Mouse (Mus musculus) midbrain, embryonic 15.5 days (tissue): ENCODE results near the gene Slf2. TPM values are rescaled to one million over a fixed set of nuclear protein-coding genes. Genes with fewer than 3 reads are reported as not detected.
A peak's percentile ranks its signal among the peaks of the same experiment; 100 is the strongest.

ENCODE experiments used
- ATAC-seq: fragments of 200-750 bp; cut with Nextera tagmentation; replicated peaks from 2 replicates; pipeline ENCODE4 v1.8.0; 2017; ENCODE audit warnings: moderate TSS enrichment
- H3K27ac ChIP-seq: fragments of 300-500 bp; sonication (generic); 2 replicates; pipeline ENCODE4 v1.5.1; 2015; ENCODE audit warnings: mild to moderate bottlenecking, inconsistent platforms
- H3K27me3 ChIP-seq: fragments of 300-500 bp; sonication (generic); replicated peaks from 2 replicates; pipeline ENCODE4 v1.6.1; 2015; ENCODE audit warnings: inconsistent platforms
- H3K36me3 ChIP-seq: fragments of 300-500 bp; sonication (generic); replicated peaks from 2 replicates; pipeline ENCODE4 v1.6.1; 2015; ENCODE audit warnings: inconsistent platforms
- H3K4me1 ChIP-seq: fragments of 300-500 bp; sonication (generic); 2 replicates; pipeline ENCODE4 v1.6.1; 2015; ENCODE audit warnings: inconsistent platforms
- H3K4me2 ChIP-seq: fragments of 300-500 bp; sonication (generic); 2 replicates; pipeline ENCODE4 v1.6.1; 2015; ENCODE audit warnings: inconsistent platforms, mild to moderate bottlenecking, moderate library complexity
- H3K4me3 ChIP-seq: fragments of 300-500 bp; sonication (generic); 2 replicates; pipeline ENCODE4 v1.5.1; 2015; ENCODE audit warnings: mild to moderate bottlenecking, inconsistent platforms
- H3K9ac ChIP-seq: fragments of 300-500 bp; sonication (generic); 2 replicates; pipeline ENCODE4 v1.6.1; 2015; ENCODE audit warnings: mild to moderate bottlenecking, inconsistent platforms
- H3K9me3 ChIP-seq: fragments of 300-500 bp; sonication (generic); 2 replicates; pipeline ENCODE4 v1.6.1; 2016; ENCODE audit warnings: inconsistent platforms
- WGBS: fragments of 180-500 bp; shearing (Covaris S2); methylation state at CpG from one replicate; pipeline ENCODE4 v1.1.7; 2015; ENCODE audit warnings: mixed read lengths; 5-methylcytosine and 5-hydroxymethylcytosine counted together
- polyA plus RNA-seq: library from polyadenylated mRNA; unstranded; fragments of >200 nt; fragmentation: Nextera tagmentation; extraction: Ambion mirVana; gene quantifications from 2 replicates; pipeline ENCODE4 v1.2.1, GENCODE M21; 2015

Gene Slf2
- polyA plus RNA-seq, 1 experiment from 2014 or later = 33.0 TPM

GRCm38 (mm10) chr19:45005957-45006712, 75.2 kb downstream of the Slf2 start, which contains the start of gene Mrpl43:
TSS of gene Mrpl43 (minus strand) at chr19:45006442.
- Histone ChIP-seq H3K4me3 (peak within 1 kb of the TSS; percentile 96), H3K27me3 (no peaks in the 10 kb centered on the region), H3K4me2 (peak within 1 kb of the TSS; percentile 96), H3K9me3 (no peaks in the 10 kb centered on the region), H3K9ac (peak within 1 kb of the TSS; percentile 79), H3K27ac (peak within 1 kb of the TSS; percentile 84), H3K4me1 (peaks cover 35% of the 10 kb centered on the region), H3K36me3 (peaks cover 13% of the 10 kb centered on the region)
- peak; percentile 95 for ATAC-seq
- under 1% methylated on average over 82 of the region's 82 CpGs for WGBS

GRCm38 (mm10) chr19:45007021-45007420, 76.1 kb downstream of the Slf2 start:
- WGBS = 42% methylated on average over 17 of the region's 17 CpGs
- ATAC-seq = no peak
- peaks cover 12% of the 10 kb centered on the region for H3K36me3 ChIP-seq

GRCm38 (mm10) chr19:45007425-45008191, 76.7 kb downstream of the Slf2 start:
- Histone ChIP-seq H3K4me3 (peak overlapping the region; percentile 96; the same call in 1 of the 2 replicates), H3K4me1 (peaks cover 37% of the 10 kb centered on the region), H3K36me3 (peaks cover 12% of the 10 kb centered on the region), H3K27me3 (no peaks in the 10 kb centered on the region), H3K9me3 (no peaks in the 10 kb centered on the region), H3K4me2 (peak overlapping the region; percentile 96), H3K27ac (no peak overlapping the region), H3K9ac (no peak overlapping the region; the same call in 1 of the 2 replicates)
- WGBS = 93% methylated on average over 20 of the region's 20 CpGs
- ATAC-seq = no peak

More at GRCm38 (mm10) chr19:45007021-45007420, 76.1 kb downstream of the Slf2 start:
- H3K4me3 ChIP-seq = peak overlapping the region; percentile 96
- H3K27me3 ChIP-seq = no peaks in the 10 kb centered on the region
- no peak overlapping the region; the same call in 1 of the 2 replicates for H3K9ac ChIP-seq
- peaks cover 35% of the 10 kb centered on the region for H3K4me1 ChIP-seq
- no peaks in the 10 kb centered on the region for H3K9me3 ChIP-seq
- H3K27ac ChIP-seq = peak overlapping the region; percentile 84
- peak overlapping the region; percentile 96 for H3K4me2 ChIP-seq

GRCm38 (mm10) chr19:45010646-45011045, 79.7 kb downstream of the Slf2 start:
- no peaks in the 10 kb centered on the region for H3K9me3 ChIP-seq
- peaks cover 7% of the 10 kb centered on the region; the same call in 1 of the 2 replicates for H3K36me3 ChIP-seq
- peaks cover 39% of the 10 kb centered on the region for H3K4me1 ChIP-seq
- 0 out of 2 replicates have a peak, but pooled peaks cover 3% of the 10 kb centered on the region for H3K27me3 ChIP-seq
- no peak overlapping the region for H3K4me3 ChIP-seq
- ATAC-seq = no peak
- no peak overlapping the region for H3K4me2 ChIP-seq
- no peak overlapping the region for H3K9ac ChIP-seq
- WGBS = 89% methylated on average over 4 of the region's 4 CpGs
- H3K27ac ChIP-seq = no peak overlapping the region

- 0 out of 2 replicates have a peak, but pooled peaks cover 3% of the 10 kb centered on the region for H3K27me3 ChIP-seq
- H3K36me3 ChIP-seq = peaks cover 7% of the 10 kb centered on the region; the same call in 1 of the 2 replicates
- no peak overlapping the region for H3K9ac ChIP-seq
- WGBS = 81% methylated on average over 8 of the region's 8 CpGs
- no peak for ATAC-seq
- no peak overlapping the region for H3K4me2 ChIP-seq
- no peak overlapping the region for H3K4me3 ChIP-seq
- no peaks in the 10 kb centered on the region for H3K9me3 ChIP-seq
- peak overlapping the region; percentile 67 for H3K27ac ChIP-seq
- H3K4me1 ChIP-seq = peaks cover 46% of the 10 kb centered on the region
Observed at GRCm38 (mm10) chr19:45012219-45012618, 81.3 kb downstream of the Slf2 start.

- peaks cover 41% of the 10 kb centered on the region for H3K4me1 ChIP-seq
- no peak overlapping the region for H3K9ac ChIP-seq
- no peaks in the 10 kb centered on the region for H3K9me3 ChIP-seq
- H3K27ac ChIP-seq = peak overlapping the region; percentile 67
- ATAC-seq = no peak
- 25% methylated on average over 6 of the region's 6 CpGs for WGBS
- no peak overlapping the region for H3K4me2 ChIP-seq
- no peak overlapping the region for H3K4me3 ChIP-seq
- H3K36me3 ChIP-seq = peaks cover 7% of the 10 kb centered on the region; the same call in 1 of the 2 replicates
- H3K27me3 ChIP-seq = 0 out of 2 replicates have a peak, but pooled peaks cover 3% of the 10 kb centered on the region
Observed at GRCm38 (mm10) chr19:45012636-45013035, 81.7 kb downstream of the Slf2 start.

- Histone ChIP-seq H3K4me1 (peaks cover 37% of the 10 kb centered on the region), H3K9me3 (no peaks in the 10 kb centered on the region), H3K27ac (no peak overlapping the region), H3K4me3 (no peak overlapping the region), H3K27me3 (0 out of 2 replicates have a peak, but pooled peaks cover 3% of the 10 kb centered on the region), H3K4me2 (no peak overlapping the region), H3K9ac (no peak overlapping the region), H3K36me3 (peaks cover 6% of the 10 kb centered on the region; the same call in 1 of the 2 replicates)
- WGBS = 70% methylated on average over 6 of the region's 6 CpGs
- no peak for ATAC-seq
Observed at GRCm38 (mm10) chr19:45013581-45014225, 82.8 kb downstream of the Slf2 start.

GRCm38 (mm10) chr19:45014335-45014971, 83.5 kb downstream of the Slf2 start, which contains the start of gene Lzts2:
TSS of gene Lzts2 (plus strand) at chr19:45014414.
- H3K9ac ChIP-seq = peak within 1 kb of the TSS; percentile 35; the same call in 1 of the 2 replicates
- H3K4me3 ChIP-seq = peak within 1 kb of the TSS; percentile 33
- H3K4me1 ChIP-seq = peaks cover 39% of the 10 kb centered on the region
- H3K27me3 ChIP-seq = 0 out of 2 replicates have a peak, but pooled peaks cover 3% of the 10 kb centered on the region
- peaks cover 5% of the 10 kb centered on the region; the same call in 1 of the 2 replicates for H3K36me3 ChIP-seq
- H3K4me2 ChIP-seq = peak within 1 kb of the TSS; percentile 87
- no peak for ATAC-seq
- no peak within 1 kb of the TSS for H3K27ac ChIP-seq
- WGBS = 19% methylated on average over 10 of the region's 10 CpGs
- no peaks in the 10 kb centered on the region for H3K9me3 ChIP-seq

GRCm38 (mm10) chr19:45014981-45015402, 84.0 kb downstream of the Slf2 start:
- no peak overlapping the region for H3K27ac ChIP-seq
- peak overlapping the region; percentile 87 for H3K4me2 ChIP-seq
- H3K4me1 ChIP-seq = peaks cover 39% of the 10 kb centered on the region
- under 1% methylated on average over 22 of the region's 25 CpGs for WGBS
- H3K9ac ChIP-seq = peak overlapping the region; percentile 35; the same call in 1 of the 2 replicates
- H3K27me3 ChIP-seq = 0 out of 2 replicates have a peak, but pooled peaks cover 3% of the 10 kb centered on the region
- no peak for ATAC-seq
- peak overlapping the region; percentile 33 for H3K4me3 ChIP-seq
- H3K36me3 ChIP-seq = peaks cover 5% of the 10 kb centered on the region; the same call in 1 of the 2 replicates
- no peaks in the 10 kb centered on the region for H3K9me3 ChIP-seq

- H3K36me3 ChIP-seq = peaks cover 5% of the 10 kb centered on the region; the same call in 1 of the 2 replicates
- no peaks in the 10 kb centered on the region for H3K9me3 ChIP-seq
- H3K9ac ChIP-seq = peak overlapping the region; percentile 25
- H3K27ac ChIP-seq = peak overlapping the region; percentile 93
- no peak for ATAC-seq
- WGBS = 1% methylated on average over 34 of the region's 34 CpGs
- peaks cover 44% of the 10 kb centered on the region for H3K4me1 ChIP-seq
- peak overlapping the region; percentile 33 for H3K4me3 ChIP-seq
- 0 out of 2 replicates have a peak, but pooled peaks cover 3% of the 10 kb centered on the region for H3K27me3 ChIP-seq
- peak overlapping the region; percentile 87 for H3K4me2 ChIP-seq
Observed at GRCm38 (mm10) chr19:45015518-45016281, 84.7 kb downstream of the Slf2 start.
